Mouse (Mus musculus) C2C12 (cell line): Measurements from ENCODE around the gene Spata3. TPM values are rescaled to one million over a fixed set of nuclear protein-coding genes. Genes with fewer than 3 reads are reported as not detected.

Experiments
- H3K27me3 ChIP-seq: one replicate; pipeline ENCODE4 v1.6.1; 2011; ENCODE audit not compliant: control insufficient read depth, insufficient read depth, insufficient read length
- H3K36me3 ChIP-seq: one replicate; pipeline ENCODE4 v1.6.1; 2011; ENCODE audit not compliant: control insufficient read depth, insufficient read depth
- H3K4me3 ChIP-seq: one replicate; pipeline ENCODE4 v1.5.1; 2011; ENCODE audit warnings: mild to moderate bottlenecking, control low read depth; ENCODE audit not compliant: poor library complexity, insufficient read depth, severe bottlenecking
- H3K79me2 ChIP-seq: one replicate; pipeline ENCODE4 v1.6.1; 2011; ENCODE audit not compliant: control insufficient read depth, insufficient read depth
- H3K79me3 ChIP-seq: one replicate; pipeline ENCODE4 v1.6.1; 2011; ENCODE audit warnings: low read depth, control low read depth
- H3ac ChIP-seq: one replicate; pipeline ENCODE3; 2011; ENCODE audit warnings: low read depth; ENCODE audit not compliant: control insufficient read depth, insufficient read length
- CEBPB ChIP-seq: IDR thresholded peaks from one replicate; pipeline ENCODE4 v1.6.1; 2011; ENCODE audit warnings: low read depth, mild to moderate bottlenecking, control low read depth, moderate library complexity
- CTCF ChIP-seq: IDR thresholded peaks from one replicate; pipeline ENCODE4 v1.5.1; 2011; ENCODE audit not compliant: control insufficient read depth, insufficient read depth, insufficient read length
- FOSL1 ChIP-seq: IDR thresholded peaks from one replicate; pipeline ENCODE4 v1.8.0; 2011; ENCODE audit warnings: mild to moderate bottlenecking, low read length; ENCODE audit not compliant: poor library complexity, insufficient read depth, severe bottlenecking
- MAX ChIP-seq: IDR thresholded peaks from one replicate; pipeline ENCODE4 v1.6.1; 2011; ENCODE audit warnings: mild to moderate bottlenecking, control low read depth
- MYOD1 ChIP-seq: IDR thresholded peaks from one replicate; pipeline ENCODE4 v1.6.1; 2011; ENCODE audit warnings: low read depth; ENCODE audit not compliant: control insufficient read depth, insufficient read length
- MYOG ChIP-seq: IDR thresholded peaks from one replicate; pipeline ENCODE4 v1.6.1; 2011; ENCODE audit not compliant: control insufficient read depth, insufficient read length; ENCODE audit errors: extremely low read depth
- USF1 ChIP-seq: IDR thresholded peaks from one replicate; pipeline ENCODE4 v1.6.1; 2011; ENCODE audit warnings: low read depth, mild to moderate bottlenecking, control low read depth, moderate library complexity
- long read RNA-seq, 2 experiments: library from polyadenylated mRNA; unstranded; transcript quantifications; one replicate each; pipeline ENCODE4 v2.0.0; 2019 to 2020
- polyA plus RNA-seq: library from polyadenylated mRNA; unstranded; fragments of >200 nt; fragmentation: generic; extraction: Trizol; gene quantifications from one replicate; pipeline ENCODE4 v1.2.1, GENCODE M21; 2012; ENCODE audit warnings: missing spikeins

The Spata3 gene
- not detected for polyA plus RNA-seq
- long read RNA-seq, experiment 1: 0 reads
- long read RNA-seq, experiment 2: 0 reads

DNA sequence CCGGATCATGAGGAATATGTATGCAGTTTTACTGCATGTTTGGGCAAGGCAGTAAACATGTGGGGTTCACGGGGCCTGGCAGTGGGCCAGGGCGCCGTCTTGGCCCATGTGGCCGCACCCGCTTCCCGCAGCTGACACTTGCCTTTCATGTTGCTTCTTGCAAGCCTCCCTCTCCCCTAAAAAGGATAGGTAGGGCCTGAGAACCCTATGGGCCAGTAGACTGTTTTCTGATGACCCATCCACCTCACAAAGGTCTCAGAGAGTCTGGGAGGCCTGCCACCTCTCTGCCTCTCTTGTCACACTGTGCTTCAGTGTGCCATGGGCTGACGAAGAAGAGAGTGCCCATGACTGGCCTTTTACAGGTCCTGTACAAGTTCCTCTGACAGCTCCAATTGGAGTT, at the start of gene Spata3:
TSS of gene Spata3 (plus strand) at position 301 of the 400 bp plus-strand sequence.
- Histone ChIP-seq H3K27me3 (peaks cover 28% of the 10 kb centered on the region), H3K4me3 (no peak within 1 kb of the TSS), H3K79me3 (no peaks in the 10 kb centered on the region), H3K79me2 (no peaks in the 10 kb centered on the region), H3K36me3 (no peaks in the 10 kb centered on the region), H3ac (no peak within 1 kb of the TSS)
- no peak for TF ChIP-seq FOSL1
- TF ChIP-seq MYOG: no peak
- no peak for TF ChIP-seq CEBPB
- TF ChIP-seq MYOD1: no peak
- TF ChIP-seq USF1: no peak
- no peak for TF ChIP-seq MAX
- no peak for TF ChIP-seq CTCF

DNA sequence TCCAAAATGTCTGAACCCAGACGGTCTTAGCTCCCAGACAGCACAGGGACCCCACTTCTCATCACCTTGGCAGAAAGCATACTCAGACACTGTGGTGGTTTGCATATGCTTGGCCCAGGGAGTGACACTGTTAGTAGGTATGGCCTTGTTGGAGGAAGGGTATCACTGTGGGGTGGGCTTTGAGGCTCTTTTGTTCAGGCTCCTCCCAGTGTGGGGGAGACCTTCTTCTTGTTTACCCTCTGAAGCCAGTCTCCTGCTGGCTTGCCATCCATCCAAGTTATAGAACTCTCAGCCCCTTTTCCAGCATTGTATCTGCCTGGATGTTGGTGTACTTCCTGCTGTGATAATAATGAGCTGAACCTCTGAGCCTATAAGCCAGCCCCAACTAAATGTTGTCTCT, 47.5 kb upstream of the Spata3 start:
- H3K4me3 ChIP-seq: no peak overlapping the region
- TF ChIP-seq CEBPB (no peak), CTCF (no peak), MYOD1 (no peak), FOSL1 (no peak), MYOG (no peak), MAX (no peak), USF1 (no peak)
- H3K36me3 ChIP-seq: no peaks in the 10 kb centered on the region
- H3K79me2 ChIP-seq: no peaks in the 10 kb centered on the region
- H3K79me3 ChIP-seq: no peaks in the 10 kb centered on the region
- H3ac ChIP-seq: no peak overlapping the region
- H3K27me3 ChIP-seq: no peaks in the 10 kb centered on the region

DNA sequence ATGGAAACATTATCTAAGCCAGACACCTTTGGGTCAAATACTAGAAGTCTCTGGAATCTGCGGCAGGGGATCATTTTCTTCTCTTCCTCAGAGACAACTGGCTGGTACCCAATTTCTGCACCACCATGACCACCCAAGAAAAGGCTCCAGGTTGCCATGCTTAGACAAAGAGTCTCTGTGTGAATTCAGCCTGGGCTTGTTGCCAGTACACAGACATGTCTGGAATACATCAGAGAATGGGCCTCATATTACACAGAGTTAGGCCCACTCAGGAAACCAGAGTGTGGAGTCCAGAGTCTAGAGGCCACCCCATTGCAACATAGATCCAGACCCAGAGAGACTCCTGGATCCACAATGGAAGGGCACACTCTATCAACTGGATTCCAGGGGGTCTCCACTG, 47.1 kb upstream of the Spata3 start:
- H3K79me3 ChIP-seq: no peaks in the 10 kb centered on the region
- no peaks in the 10 kb centered on the region for H3K27me3 ChIP-seq
- H3K79me2 ChIP-seq: no peaks in the 10 kb centered on the region
- H3K36me3 ChIP-seq: no peaks in the 10 kb centered on the region
- H3ac ChIP-seq: no peak overlapping the region
- TF ChIP-seq CEBPB (no peak), MAX (no peak), FOSL1 (no peak), MYOD1 (no peak), CTCF (no peak), MYOG (no peak), USF1 (no peak)
- H3K4me3 ChIP-seq: no peak overlapping the region

GRCm38 (mm10) chr1:85971070-85971469, 45.5 kb upstream of the Spata3 start:
- Histone ChIP-seq H3ac (no peak overlapping the region), H3K27me3 (no peaks in the 10 kb centered on the region), H3K36me3 (no peaks in the 10 kb centered on the region), H3K79me3 (no peaks in the 10 kb centered on the region), H3K4me3 (no peak overlapping the region), H3K79me2 (no peaks in the 10 kb centered on the region)
- TF ChIP-seq MAX (no peak), MYOD1 (no peak), FOSL1 (no peak), CTCF (no peak), MYOG (no peak), CEBPB (no peak), USF1 (no peak)

- Histone ChIP-seq H3K36me3 (no peaks in the 10 kb centered on the region), H3ac (no peak overlapping the region), H3K79me3 (no peaks in the 10 kb centered on the region), H3K4me3 (no peak overlapping the region), H3K79me2 (no peaks in the 10 kb centered on the region), H3K27me3 (no peaks in the 10 kb centered on the region)
- no peak for TF ChIP-seq MYOG
- TF ChIP-seq FOSL1: no peak
- TF ChIP-seq CEBPB: no peak
- TF ChIP-seq MYOD1: no peak
- TF ChIP-seq MAX: no peak
- TF ChIP-seq USF1: no peak
- no peak for TF ChIP-seq CTCF
These were observed 44.3 kb upstream of the Spata3 start for GRCm38 (mm10) chr1:85972341-85972740.

GRCm38 (mm10) chr1:85973468-85973877, 43.1 kb upstream of the Spata3 start:
- H3K36me3 ChIP-seq: no peaks in the 10 kb centered on the region
- no peaks in the 10 kb centered on the region for H3K79me2 ChIP-seq
- no peaks in the 10 kb centered on the region for H3K27me3 ChIP-seq
- no peak overlapping the region for H3K4me3 ChIP-seq
- TF ChIP-seq CTCF (no peak), CEBPB (no peak), MYOD1 (no peak), MYOG (no peak), MAX (no peak), USF1 (no peak), FOSL1 (no peak)
- no peak overlapping the region for H3ac ChIP-seq
- H3K79me3 ChIP-seq: no peaks in the 10 kb centered on the region
